Mouse (Mus musculus) adrenal gland, adult 8-10 months (tissue): Measurements from ENCODE around the gene Podn. TPM values are rescaled to one million over a fixed set of nuclear protein-coding genes. Genes with fewer than 3 reads are reported as not detected.

Experiments used
- DNase-seq: peaks from one replicate; pipeline ENCODE4 v3.0.0; 2022
- total RNA-seq, 4 experiments: library from RNA; stranded (reverse); gene quantifications; 2 replicates each; pipeline ENCODE4 v1.2.4; 2022

Gene Podn
- total RNA-seq, 4 experiments from 2014 or later = 7.6 to 17.0 (median 11.0) TPM

DNA sequence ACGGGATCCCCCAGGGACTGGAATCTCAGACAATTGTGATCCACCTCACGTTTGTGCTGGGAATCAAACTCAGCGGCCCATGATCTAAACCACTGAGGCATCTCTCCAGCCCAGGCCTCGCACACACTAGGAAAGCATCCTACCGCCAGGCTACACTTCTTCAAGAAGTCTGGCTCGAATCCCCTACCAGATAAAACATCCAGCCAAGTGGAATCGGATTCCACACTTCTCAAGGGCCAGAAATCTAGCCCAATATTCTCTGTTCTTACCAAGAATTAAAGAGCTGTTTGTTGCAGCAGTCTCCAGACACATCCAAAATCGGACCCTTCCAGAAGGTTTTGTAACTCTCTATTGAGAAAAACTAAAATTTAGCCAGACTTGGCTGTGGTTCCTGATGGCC is 59.2 kb downstream of the Podn start:
- no peak for DNase-seq

GRCm38 (mm10) chr4:108033041-108033764 is 63.0 kb downstream of the Podn start:
- no peak for DNase-seq

DNA sequence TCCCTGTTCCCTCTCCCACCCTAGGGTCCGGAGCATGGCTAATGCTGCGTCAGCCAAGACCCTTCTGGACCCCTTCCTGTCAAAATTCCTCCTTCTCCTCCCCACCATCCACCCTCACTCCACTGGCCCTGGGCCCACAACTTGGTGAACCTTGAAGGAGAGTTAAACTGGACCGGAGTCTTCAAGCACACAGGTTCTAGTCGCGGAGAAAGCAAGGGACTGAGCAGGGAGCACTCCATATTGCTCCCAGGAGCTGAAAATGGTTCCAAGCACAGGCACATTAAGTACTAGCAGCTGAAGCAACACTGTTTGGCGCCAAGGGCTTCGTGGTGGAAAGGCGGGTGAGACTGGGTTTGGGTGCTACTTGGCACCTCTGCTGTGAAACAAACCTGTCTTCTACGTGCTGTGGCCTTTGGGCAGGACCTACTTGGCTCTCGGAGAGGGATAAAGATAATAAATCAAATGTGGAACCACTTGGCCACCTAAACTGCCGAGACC is 63.8 kb downstream of the Podn start:
- no peak for DNase-seq

DNA sequence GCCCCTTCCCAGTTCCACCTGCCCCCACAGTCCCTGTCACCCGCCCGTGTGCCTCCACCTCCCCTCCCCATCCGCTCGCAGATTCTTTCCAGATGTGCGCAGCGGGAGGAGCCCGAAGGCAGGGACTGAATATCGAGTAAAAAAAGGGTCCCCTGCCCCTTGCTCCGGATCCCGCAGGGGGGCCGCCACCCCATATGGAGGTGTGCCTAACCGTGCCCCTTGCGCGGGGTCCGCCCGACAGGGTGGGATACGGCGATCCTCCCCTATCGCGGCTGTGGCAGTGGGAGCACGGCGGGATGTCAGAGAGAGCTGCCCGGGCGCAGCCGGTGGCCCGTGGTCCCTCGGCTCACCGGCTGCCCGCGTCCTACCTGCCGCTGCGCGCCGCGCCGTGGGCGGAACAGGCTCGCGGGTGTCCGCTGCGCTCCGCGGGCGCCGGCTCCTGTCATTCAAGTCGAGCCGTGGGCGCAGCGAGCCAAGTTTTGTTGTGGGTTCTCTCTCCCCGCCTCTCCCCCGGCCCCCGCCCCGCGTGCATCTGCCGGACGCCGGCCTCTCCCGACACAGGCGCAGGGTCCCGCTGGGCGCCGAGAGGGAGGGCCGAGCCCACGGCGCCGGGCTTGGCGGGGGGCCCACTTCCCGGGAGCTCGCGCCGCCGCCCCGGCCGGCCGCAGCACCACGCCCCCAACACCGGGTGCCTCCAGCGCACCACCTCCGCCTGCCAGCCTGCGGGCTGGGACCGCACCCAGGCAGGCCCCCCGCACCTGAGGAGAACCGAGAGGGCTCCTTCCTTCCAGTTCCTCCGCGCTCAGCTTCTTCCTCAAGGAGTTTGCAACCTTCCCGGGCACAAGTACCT is 64.5 kb downstream of the Podn start:
- no peak for DNase-seq

- no peak for DNase-seq
These were observed 65.2 kb downstream of the Podn start for GRCm38 (mm10) chr4:108030888-108031501.

- DNase-seq = no peak
These were observed 70.1 kb downstream of the Podn start for GRCm38 (mm10) chr4:108026193-108026592.

- DNase-seq = no peak
These were observed 71.0 kb downstream of the Podn start for GRCm38 (mm10) chr4:108025269-108025668.

GRCm38 (mm10) chr4:108024641-108025040 is 71.6 kb downstream of the Podn start:
- no peak for DNase-seq

GRCm38 (mm10) chr4:108023186-108023585 is 73.1 kb downstream of the Podn start:
- no peak for DNase-seq

GRCm38 (mm10) chr4:108020178-108020577 is 76.1 kb downstream of the Podn start:
- no peak for DNase-seq

DNA sequence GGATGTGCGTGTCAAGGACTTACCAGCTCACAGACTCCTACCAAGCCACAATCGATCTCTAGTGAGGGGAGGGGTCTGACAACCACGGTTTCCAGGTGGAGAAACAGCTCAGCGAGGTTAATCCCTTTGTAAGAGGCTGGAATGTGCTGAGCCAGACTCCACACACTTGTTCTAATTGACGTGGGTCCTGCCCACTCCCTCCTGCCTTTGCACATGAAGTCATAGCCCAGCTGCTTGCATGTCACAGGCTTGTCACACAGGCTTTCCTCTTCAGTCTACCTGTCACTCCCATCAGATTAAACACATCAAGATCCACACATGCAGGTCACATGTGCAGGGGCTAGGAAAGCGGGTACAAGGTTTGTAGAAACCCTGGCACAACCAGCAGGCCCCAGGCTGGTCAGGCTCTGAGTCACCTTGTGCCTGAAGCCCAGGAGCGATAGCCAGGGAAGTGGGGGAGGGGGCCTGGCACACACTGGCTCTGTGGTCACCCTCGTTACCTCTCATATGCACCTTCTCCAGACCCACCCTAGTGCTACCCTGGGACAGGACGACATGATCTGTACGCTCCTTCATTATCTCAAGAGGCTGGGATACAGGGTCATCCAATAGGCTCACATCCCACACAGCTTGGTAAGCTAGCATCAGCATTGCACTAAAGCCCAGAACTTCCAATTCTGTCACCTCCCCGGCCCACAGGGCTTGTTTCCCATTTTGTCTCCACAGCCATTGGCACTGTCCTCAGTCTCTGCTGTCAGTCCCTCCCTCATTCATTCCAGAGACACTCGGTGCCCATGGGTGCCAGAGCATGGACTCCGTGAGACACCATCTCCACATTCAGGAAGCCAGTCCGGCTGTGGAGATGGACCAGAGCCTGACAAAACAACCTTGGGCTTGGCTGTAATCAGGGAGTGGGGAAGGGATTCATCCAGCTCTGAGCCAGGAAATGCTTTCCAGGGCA is 77.0 kb downstream of the Podn start:
- no peak for DNase-seq

DNA sequence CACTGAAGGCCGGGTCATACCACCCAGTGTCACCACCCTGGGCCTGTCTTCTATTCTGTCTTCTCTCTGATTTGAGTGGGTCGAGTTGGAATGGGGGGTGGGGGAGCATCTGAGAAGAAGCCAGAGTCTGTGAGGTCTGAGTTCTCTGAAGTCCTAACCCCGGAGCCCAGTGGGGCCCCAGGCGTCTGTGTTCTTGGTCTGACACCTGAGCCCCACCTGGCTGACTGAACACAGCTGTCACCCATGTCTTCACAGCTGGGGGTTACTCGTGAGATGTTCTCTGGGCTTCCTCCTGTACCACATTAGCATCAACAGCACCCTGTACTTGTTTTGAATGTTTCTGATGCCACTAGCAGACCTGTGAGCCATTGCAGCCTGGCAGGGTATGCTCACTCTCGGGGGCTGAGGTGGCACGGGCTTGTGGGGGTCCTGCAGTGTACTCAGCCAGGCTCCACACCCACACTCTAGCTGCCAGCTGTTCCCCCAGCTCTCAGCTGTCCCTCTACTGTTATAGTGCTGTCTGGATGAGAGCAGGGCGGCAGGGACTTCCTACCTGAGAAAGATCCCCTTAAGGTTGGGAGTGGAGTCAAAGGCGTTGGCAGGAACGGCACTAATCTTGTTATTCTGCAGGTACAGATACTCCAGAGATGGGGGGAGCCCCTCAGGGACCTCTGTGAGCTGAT is 77.9 kb downstream of the Podn start:
- DNase-seq = no peak

GRCm38 (mm10) chr4:108017839-108018238 is 78.4 kb downstream of the Podn start:
- no peak for DNase-seq

DNA sequence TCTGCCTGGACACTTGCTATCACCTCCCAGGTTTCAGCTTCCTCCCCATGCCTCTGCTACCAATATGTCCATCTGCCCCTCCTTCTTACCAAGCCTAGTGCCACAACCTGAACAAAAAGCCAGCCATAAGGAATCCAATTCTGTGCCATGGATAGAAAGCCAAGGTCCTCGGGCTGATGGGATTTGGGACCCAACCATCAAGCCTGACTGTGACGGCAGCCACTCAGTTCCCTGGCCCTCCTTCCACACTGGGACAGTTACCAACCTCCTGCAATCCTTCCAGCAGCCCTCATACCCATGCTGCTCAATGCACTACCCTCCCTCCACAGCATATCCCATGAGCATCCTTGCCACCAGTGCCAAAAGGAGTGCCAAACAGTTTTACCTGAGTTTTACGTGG is 79.9 kb downstream of the Podn start:
- DNase-seq = no peak

DNA sequence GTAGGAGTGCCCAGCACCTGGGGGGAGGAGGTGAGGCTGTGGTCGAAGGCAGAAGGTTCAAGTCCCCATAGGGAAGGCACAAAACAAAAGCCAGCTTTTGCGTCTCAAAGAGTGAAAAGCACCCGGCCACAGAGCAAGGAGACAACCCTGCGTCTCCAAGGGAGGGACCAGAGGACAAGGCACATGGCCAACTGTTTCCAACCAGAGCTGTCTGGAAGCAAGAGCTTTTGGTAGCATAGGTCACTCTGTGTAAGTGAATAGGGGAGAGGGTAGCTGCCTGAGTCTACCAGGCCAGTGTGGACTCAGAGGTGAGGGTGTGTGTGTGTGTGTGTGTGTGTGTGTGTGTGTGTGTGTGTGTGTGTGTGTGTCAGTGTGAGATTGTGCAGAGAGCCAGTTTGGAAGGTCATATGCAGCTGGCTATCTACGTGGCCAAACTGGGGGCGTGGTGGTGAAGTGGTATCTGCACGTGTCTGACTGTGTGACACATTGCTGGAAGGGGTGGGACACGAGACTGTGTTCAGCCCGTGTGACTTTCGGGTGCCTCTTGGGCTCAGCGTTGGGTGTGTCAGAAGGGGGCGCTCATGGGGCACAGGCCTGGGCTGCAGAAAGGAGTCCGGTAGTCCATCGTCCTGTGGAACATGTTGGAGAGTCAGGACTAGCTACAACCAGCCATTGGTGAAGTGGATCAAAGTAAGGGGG is 81.0 kb downstream of the Podn start:
- DNase-seq = peak; percentile 76

- DNase-seq = no peak
These were observed 81.8 kb downstream of the Podn start for GRCm38 (mm10) chr4:108014466-108014865.

DNA sequence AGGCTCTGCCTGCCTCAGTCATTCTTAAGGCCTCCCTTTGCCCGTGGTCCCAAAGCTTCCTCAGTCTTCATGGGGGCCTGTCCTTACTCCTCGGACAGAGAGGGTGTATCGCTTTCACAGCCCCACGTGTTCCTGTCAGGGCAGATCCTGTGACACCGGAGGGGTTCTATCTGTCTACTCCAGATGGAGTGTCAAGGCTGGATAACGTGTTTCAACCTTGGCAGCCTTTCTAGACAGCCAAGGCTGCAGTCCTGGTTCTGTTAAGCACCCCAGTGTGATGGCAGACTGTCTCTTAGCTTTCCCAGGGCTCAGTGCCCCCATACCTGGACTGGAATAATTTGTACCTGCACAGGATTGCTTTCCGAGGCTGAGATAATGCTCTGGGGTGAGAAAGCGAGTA is 87.7 kb downstream of the Podn start:
- DNase-seq = no peak

DNA sequence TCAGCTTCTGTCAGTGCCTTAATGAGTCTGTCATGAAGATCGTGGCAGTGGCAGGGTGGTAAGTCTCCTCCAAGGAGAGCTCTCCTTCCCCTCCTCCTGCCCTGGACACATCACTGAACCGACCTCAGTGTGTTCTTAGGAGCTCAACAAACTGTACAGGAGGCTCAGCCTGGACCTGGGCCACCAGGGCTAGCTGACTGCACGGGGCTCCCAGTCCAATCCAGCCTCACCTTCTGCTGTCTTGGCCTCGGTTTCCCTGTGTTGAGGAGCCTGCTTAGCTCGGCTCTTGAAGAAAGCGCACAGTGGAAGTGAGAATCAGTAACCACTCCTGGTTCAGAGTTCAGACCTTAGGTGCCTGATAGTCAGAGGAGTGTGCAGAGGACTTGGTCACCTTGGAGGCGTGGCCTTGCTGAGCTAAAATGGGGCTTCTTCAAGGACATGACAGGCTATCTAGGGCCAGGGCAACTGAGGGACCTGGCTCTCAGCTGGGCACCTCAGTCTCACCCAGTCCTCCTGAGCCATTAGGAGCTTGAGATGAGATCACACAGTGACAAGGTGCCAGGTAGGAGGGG is 88.6 kb downstream of the Podn start:
- no peak for DNase-seq

DNA sequence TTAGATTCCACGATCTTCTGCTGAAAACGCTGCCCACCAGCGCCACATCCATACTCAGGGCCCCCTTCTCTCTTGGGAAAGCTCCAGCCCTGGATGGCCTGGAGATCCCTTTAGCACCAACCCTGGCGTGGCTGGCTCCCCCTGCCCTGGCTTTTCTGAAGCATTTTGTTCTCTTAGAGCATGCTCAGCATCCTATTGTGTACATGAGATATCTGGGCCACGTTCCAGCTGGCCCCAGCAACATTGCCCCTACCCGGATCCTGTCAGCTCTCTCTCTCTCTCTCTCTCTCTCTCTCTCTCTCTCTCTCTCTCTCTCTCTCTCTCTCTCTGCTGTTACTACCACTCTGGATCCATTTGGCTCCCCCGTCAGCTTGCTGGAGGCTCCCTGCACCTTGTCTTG is 90.9 kb downstream of the Podn start:
- no peak for DNase-seq

DNA sequence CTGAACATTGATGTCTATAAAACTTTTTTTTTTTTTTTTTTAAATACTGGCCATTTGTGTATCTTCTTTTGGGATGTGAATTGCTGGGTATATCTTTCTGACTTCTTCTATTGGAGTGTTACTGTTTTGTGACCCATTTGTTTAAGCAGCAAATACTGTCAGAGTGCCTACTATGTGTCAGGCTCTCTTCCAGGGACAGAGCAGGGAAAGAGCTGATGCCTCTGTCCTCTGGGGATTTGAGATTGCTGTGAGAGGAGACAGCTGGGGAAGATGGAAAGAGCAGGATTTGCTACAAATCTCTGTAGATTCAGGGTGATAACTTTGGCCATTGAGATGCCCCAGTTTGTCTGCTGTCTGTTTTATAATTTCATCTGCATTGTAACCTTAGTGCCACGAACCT is 96.9 kb downstream of the Podn start:
- DNase-seq = no peak
